Mouse (Mus musculus): ENCODE measurements around the gene Pkn1. TPM values are rescaled to one million over a fixed set of nuclear protein-coding genes. Genes with fewer than 3 reads are reported as not detected.

Pkn1 gene
- total and polyA plus RNA-seq, 2 experiments from 2014 or later: 14.2 to 44.2 TPM

DNA sequence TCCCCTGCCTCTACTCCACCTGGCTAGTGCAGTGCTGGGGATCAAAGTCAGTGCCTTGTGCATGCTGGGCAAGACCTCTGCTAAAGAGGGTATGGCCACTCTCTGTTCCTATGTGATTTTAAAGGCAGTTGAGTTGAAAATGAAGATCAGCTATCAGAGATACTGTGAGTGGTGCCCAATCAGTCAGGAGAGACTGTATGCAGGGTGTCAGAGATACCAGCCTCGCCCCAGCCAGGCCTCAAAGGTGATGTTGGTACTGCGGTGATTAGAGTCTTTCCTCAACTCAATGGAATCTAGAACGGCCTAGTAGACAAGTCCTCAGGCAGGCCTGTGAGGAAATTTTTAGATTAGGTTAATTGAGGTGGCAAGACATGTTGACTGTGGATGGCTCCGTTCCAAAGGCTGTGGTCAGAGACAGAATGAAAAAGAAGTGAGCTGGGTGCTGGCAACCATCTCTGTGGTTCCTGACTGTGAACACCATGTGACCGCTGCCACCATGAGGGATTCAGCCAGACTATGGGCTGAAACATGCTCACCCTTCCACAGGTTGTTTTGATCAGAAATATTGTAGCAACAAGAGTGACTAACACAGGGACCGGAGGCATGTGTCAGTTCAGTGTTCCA is 73.2 kb downstream of the Pkn1 start:
- no peak for DNase-seq (ENCODE audit: low spot score)
- Histone ChIP-seq H3K27me3 (ENCODE audit: control insufficient read depth, insufficient read depth, low read length) (no peaks in the 10 kb centered on the region), H3K4me3 (ENCODE audit: low read depth, low read length) (no peak overlapping the region), H3K9me3 (replicated peaks; ENCODE audit: control insufficient read depth, low read length) (no peaks in the 10 kb centered on the region), H3K4me2 (ENCODE audit: low read depth, low read length) (no peak overlapping the region), H3K4me1 (ENCODE audit: control insufficient read depth, insufficient read depth) (no peaks in the 10 kb centered on the region), H3K27ac (ENCODE audit: low read depth) (no peak overlapping the region), H3K9ac (replicated peaks; ENCODE audit: low read depth, low read length) (no peak overlapping the region), H3K36me3 (replicated peaks; ENCODE audit: control insufficient read depth, insufficient read depth, low read length) (no peaks in the 10 kb centered on the region)
- no peak for ATAC-seq (ENCODE audit: insufficient read depth, low read depth)
- TF ChIP-seq CTCF (IDR thresholded peaks at IDR 0.05; ENCODE audit: low read depth): no peak
- TF ChIP-seq EP300 (IDR thresholded peaks at IDR 0.05; ENCODE audit: low read depth): no peak
- WGBS: 68% methylated on average over 6 of the region's 6 CpGs

DNA sequence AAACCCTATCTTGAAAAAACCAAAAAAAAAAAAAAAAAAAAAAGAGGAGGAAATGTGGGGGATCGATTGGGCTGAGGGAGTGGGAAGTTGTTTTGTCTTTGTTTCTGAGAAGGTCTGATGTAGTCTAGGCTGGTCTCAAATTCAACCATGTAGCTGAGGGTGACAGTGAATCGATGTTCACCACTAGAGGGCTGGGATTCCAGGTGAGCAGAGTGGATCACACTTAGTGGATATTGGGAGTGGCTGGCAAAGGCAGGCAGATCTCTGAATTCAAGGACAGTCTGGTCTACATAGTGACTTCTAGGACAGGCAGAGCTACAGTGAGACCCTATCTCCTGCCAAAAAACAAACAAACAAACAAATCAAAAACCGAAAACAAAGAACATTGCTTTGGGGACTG is 74.2 kb downstream of the Pkn1 start:
- no peak overlapping the region for H3K9ac ChIP-seq (replicated peaks; ENCODE audit: low read depth, low read length)
- DNase-seq (ENCODE audit: low spot score) (no peak), ATAC-seq (ENCODE audit: insufficient read depth, low read depth) (peak; percentile 49; the same call in 1 of the 2 replicates)
- no peak overlapping the region for H3K4me3 ChIP-seq (ENCODE audit: low read depth, low read length)
- H3K4me2 ChIP-seq (ENCODE audit: low read depth, low read length): no peak overlapping the region
- no peaks in the 10 kb centered on the region for H3K27me3 ChIP-seq (ENCODE audit: control insufficient read depth, insufficient read depth, low read length)
- no peaks in the 10 kb centered on the region for H3K4me1 ChIP-seq (ENCODE audit: control insufficient read depth, insufficient read depth)
- H3K27ac ChIP-seq (ENCODE audit: low read depth): no peak overlapping the region
- H3K36me3 ChIP-seq (replicated peaks; ENCODE audit: control insufficient read depth, insufficient read depth, low read length): no peaks in the 10 kb centered on the region
- TF ChIP-seq CTCF (IDR thresholded peaks at IDR 0.05; ENCODE audit: low read depth): peak; percentile 72
- no peak for TF ChIP-seq EP300 (IDR thresholded peaks at IDR 0.05; ENCODE audit: low read depth)
- H3K9me3 ChIP-seq (replicated peaks; ENCODE audit: control insufficient read depth, low read length): no peaks in the 10 kb centered on the region
- WGBS: 36% methylated on average over 3 of the region's 3 CpGs

DNA sequence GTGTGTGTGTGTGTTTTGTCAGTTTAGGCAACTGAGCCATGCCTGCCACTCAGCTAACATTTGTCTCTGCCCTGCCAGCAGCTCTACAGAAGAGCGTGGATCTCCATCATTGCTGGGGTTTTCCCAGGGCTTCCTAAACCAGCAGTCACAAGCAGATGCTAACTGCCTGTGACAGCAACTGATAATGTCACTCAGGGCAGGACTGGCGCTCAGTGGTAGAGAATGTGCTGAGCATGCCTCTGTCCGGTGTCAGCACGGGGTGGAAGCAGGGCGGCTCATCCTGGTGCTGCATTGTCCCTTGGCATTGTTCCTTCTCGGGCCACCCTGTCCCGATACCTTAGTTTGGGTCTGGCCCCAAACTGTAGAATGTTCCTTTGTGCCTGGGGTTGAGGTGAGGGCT is 75.4 kb downstream of the Pkn1 start:
- Histone ChIP-seq H3K27ac (ENCODE audit: low read depth) (no peak overlapping the region), H3K27me3 (ENCODE audit: control insufficient read depth, insufficient read depth, low read length) (no peaks in the 10 kb centered on the region), H3K4me2 (ENCODE audit: low read depth, low read length) (no peak overlapping the region), H3K4me1 (ENCODE audit: control insufficient read depth, insufficient read depth) (no peaks in the 10 kb centered on the region), H3K9ac (replicated peaks; ENCODE audit: low read depth, low read length) (no peak overlapping the region), H3K36me3 (replicated peaks; ENCODE audit: control insufficient read depth, insufficient read depth, low read length) (no peaks in the 10 kb centered on the region), H3K4me3 (ENCODE audit: low read depth, low read length) (no peak overlapping the region), H3K9me3 (replicated peaks; ENCODE audit: control insufficient read depth, low read length) (no peaks in the 10 kb centered on the region)
- no peak for ATAC-seq (ENCODE audit: insufficient read depth, low read depth)
- TF ChIP-seq CTCF (IDR thresholded peaks at IDR 0.05; ENCODE audit: low read depth) (no peak), EP300 (IDR thresholded peaks at IDR 0.05; ENCODE audit: low read depth) (no peak)
- no peak for DNase-seq (ENCODE audit: low spot score)
- WGBS: 50% methylated on average over 7 of the region's 7 CpGs

DNA sequence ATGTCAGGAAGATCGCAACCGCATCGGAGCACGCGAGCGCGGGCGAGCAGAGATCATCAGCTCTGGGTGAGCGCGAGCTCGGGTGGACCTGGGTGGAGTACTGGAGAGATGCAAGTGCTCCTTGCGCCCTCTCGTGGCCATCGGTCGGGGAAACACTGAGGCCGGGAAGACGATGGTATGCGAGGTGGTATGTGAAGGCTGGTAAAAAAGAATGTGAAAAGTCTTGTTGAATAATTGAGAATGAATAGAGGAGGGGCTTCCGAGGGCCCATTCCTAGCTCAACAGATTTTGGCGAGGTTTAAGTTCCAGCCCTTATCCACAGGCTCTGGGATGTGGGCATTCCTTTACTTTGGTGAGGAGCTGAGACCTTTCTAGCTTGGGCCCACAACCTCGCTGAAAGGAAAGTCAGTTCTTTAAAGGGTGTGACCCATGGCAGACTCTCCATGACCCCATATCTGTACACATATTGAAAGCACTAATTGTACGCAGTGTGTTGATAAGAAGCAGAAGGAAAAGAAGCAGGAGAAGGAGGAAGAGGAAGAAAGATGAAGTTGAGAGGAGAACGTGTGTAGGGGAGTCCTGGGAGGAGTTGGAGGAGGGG is 76.5 kb downstream of the Pkn1 start:
- peak; percentile 76 for DNase-seq (ENCODE audit: low spot score)
- Histone ChIP-seq H3K27ac (ENCODE audit: low read depth) (no peak overlapping the region), H3K9ac (replicated peaks; ENCODE audit: low read depth, low read length) (no peak overlapping the region), H3K4me3 (ENCODE audit: low read depth, low read length) (peak overlapping the region; percentile 22), H3K9me3 (replicated peaks; ENCODE audit: control insufficient read depth, low read length) (no peaks in the 10 kb centered on the region), H3K4me1 (ENCODE audit: control insufficient read depth, insufficient read depth) (no peaks in the 10 kb centered on the region), H3K27me3 (ENCODE audit: control insufficient read depth, insufficient read depth, low read length) (no peaks in the 10 kb centered on the region), H3K36me3 (replicated peaks; ENCODE audit: control insufficient read depth, insufficient read depth, low read length) (no peaks in the 10 kb centered on the region), H3K4me2 (ENCODE audit: low read depth, low read length) (peak overlapping the region; percentile 60)
- 7% methylated on average over 23 of the region's 23 CpGs for WGBS
- peak; percentile 83 for TF ChIP-seq CTCF (IDR thresholded peaks at IDR 0.05; ENCODE audit: low read depth)
- TF ChIP-seq EP300 (IDR thresholded peaks at IDR 0.05; ENCODE audit: low read depth): no peak
- ATAC-seq (ENCODE audit: insufficient read depth, low read depth): peak; percentile 89

DNA sequence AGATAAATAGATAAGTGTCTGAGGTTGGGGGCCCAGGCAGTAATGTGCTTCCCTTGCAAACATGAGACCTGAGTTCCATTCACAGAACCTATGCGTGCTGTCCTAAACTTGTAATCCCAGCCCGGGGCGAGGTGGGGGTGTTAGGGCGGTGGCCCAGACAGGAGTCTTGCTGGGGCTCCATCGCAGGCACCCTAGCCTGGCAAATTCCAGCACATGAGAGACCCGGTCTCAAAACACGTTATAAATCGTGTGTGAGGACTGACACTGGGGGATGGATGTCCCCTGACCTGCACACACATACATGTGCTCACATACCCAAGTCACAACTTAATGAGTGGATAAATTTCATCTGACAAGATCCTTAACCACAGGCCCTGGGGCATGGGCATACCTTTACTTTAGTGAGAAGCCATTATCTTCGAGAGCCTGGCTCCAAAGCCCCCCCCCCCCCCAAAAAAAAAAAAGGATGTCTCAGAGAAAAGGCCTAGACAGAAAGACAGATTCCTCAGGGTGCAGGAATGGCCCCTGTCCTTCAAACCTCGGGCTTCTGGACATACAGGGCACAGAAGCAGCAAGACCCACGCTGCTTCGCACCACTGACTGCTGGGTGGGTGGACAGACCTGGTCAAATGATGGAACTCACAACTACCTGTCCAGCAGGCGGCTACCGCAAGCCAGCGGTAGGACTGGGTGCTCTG is 77.1 kb downstream of the Pkn1 start:
- H3K4me1 ChIP-seq (ENCODE audit: control insufficient read depth, insufficient read depth): no peaks in the 10 kb centered on the region
- H3K27me3 ChIP-seq (ENCODE audit: control insufficient read depth, insufficient read depth, low read length): no peaks in the 10 kb centered on the region
- WGBS: 53% methylated on average over 15 of the region's 15 CpGs
- peak overlapping the region; percentile 22 for H3K4me3 ChIP-seq (ENCODE audit: low read depth, low read length)
- DNase-seq (ENCODE audit: low spot score) (no peak), ATAC-seq (ENCODE audit: insufficient read depth, low read depth) (peak; percentile 10; the same call in 1 of the 2 replicates)
- no peak for TF ChIP-seq EP300 (IDR thresholded peaks at IDR 0.05; ENCODE audit: low read depth)
- TF ChIP-seq CTCF (IDR thresholded peaks at IDR 0.05; ENCODE audit: low read depth): no peak
- no peak overlapping the region for H3K27ac ChIP-seq (ENCODE audit: low read depth)
- no peak overlapping the region for H3K9ac ChIP-seq (replicated peaks; ENCODE audit: low read depth, low read length)
- H3K9me3 ChIP-seq (replicated peaks; ENCODE audit: control insufficient read depth, low read length): no peaks in the 10 kb centered on the region
- peak overlapping the region; percentile 60 for H3K4me2 ChIP-seq (ENCODE audit: low read depth, low read length)
- H3K36me3 ChIP-seq (replicated peaks; ENCODE audit: control insufficient read depth, insufficient read depth, low read length): no peaks in the 10 kb centered on the region
